Mouse (Mus musculus): ENCODE measurements around the gene Ppm1m. TPM values are rescaled to one million over a fixed set of nuclear protein-coding genes. Genes with fewer than 3 reads are reported as not detected.
"Not testable (repeated sequence)": the region's sequence is repeated elsewhere in the genome, so short reads cannot be mapped to it uniquely, and the experiment has no call there.

Ppm1m gene
- polyA plus RNA-seq, 1 experiment from 2014 or later: 29.0 TPM

DNA sequence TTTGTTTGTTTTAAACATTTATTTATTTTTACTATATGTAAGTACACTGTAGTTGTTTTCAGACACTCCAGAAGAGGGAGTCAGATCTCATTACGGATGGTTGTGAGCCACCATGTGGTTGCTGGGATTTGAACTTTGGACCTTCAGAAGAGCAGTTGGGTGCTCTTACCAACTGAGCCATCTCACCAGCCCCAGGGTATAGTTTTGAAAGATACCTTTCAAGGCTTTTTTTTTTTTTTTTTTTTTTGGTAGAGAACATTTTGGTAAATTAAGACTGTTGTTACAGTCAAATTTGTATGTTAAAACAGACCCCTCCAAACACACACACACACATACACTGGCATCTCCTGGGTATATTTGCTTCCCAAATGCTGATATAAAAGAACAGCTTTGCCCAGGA, 30.5 kb downstream of the Ppm1m start:
- not testable (repeated sequence) for ATAC-seq (ENCODE audit: extremely low read depth, insufficient number of reproducible peaks, low FRiP score, low TSS enrichment); H3K9me3 ChIP-seq; H3K27ac ChIP-seq (replicated peaks); H3K9ac ChIP-seq; H3K27me3 ChIP-seq (replicated peaks); H3K36me3 ChIP-seq; H3K4me3 ChIP-seq; H3K4me2 ChIP-seq
- H3K4me1 ChIP-seq: peaks cover 23% of the 10 kb centered on the region
- WGBS: 56% methylated on average over 1 of the region's 1 CpGs

DNA sequence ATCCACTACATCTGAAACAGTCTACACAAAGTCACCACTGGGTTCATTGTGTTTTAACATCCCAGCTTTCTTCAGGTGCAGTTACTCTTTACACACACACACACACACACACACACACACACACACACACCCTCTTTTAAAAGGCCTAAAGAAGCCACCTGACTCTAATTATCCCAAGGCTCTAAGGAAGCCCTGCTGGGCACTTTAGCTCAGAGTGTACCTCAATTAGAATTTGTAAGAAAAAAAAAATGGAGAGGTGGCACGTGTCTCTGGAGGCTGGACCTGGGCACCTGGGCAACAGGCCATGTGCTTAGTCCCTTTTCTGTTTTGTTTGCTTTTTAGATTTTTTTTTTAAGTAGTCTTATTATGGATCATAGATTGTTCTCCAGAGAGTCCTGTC, 31.8 kb downstream of the Ppm1m start:
- H3K9me3 ChIP-seq: no peaks in the 10 kb centered on the region
- no peak overlapping the region for H3K4me3 ChIP-seq
- H3K9ac ChIP-seq: no peak overlapping the region
- H3K27ac ChIP-seq (replicated peaks): no peak overlapping the region
- no peak for ATAC-seq (ENCODE audit: extremely low read depth, insufficient number of reproducible peaks, low FRiP score, low TSS enrichment)
- no peak overlapping the region for H3K4me2 ChIP-seq
- H3K4me1 ChIP-seq: peaks cover 11% of the 10 kb centered on the region
- 69% methylated on average over 1 of the region's 1 CpGs for WGBS
- H3K36me3 ChIP-seq: no peaks in the 10 kb centered on the region
- no peaks in the 10 kb centered on the region; the same call in 1 of the 2 replicates for H3K27me3 ChIP-seq (replicated peaks)

DNA sequence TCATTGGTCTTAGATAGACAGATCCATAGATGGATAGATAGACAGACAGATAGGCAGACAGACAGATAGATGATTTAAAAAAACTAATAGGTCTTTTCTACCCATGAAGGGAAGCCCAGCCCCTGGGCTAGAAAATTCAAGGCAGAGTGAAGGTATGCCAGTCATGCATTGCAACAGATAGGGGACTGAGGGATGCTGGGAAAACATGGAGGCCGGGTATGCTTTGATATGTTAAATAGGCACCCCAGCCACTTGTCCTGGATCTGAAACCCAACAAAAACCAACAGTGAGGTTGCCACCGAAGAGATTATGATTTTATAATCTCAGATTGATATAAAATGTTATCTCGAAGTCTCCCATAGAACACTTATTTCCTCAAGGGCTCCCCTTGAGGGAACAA, 32.3 kb downstream of the Ppm1m start:
- no peak overlapping the region for H3K27ac ChIP-seq (replicated peaks)

DNA sequence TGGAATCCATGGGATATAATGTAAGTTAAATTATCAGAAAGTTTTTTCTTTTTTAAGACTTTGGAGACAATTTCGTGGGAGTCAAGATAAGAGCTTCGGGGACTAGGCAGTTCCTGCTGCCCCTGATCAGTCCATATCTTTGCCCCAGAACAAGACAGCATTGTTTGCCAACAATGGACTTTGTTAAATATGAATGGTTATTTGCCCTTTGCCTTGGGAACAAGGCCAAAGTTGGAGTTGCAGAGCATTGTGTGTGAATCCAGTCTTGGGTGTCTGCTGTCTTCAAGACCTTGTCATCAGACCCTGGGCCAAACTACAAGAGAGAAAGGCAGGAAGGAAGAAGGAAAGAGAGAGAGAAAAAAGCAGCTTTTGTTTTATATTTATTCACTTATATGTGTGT, 32.8 kb downstream of the Ppm1m start:
- H3K36me3 ChIP-seq: no peaks in the 10 kb centered on the region
- H3K4me1 ChIP-seq: peaks cover 8% of the 10 kb centered on the region
- no peak overlapping the region for H3K4me3 ChIP-seq
- WGBS: 56% methylated on average over 2 of the region's 2 CpGs
- peaks cover 9% of the 10 kb centered on the region for H3K27me3 ChIP-seq (replicated peaks)
- H3K9ac ChIP-seq: no peak overlapping the region
- no peak overlapping the region for H3K27ac ChIP-seq (replicated peaks)
- H3K4me2 ChIP-seq: no peak overlapping the region
- H3K9me3 ChIP-seq: no peaks in the 10 kb centered on the region
- ATAC-seq (ENCODE audit: extremely low read depth, insufficient number of reproducible peaks, low FRiP score, low TSS enrichment): no peak

More for the DNA sequence above, 32.3 kb downstream of the Ppm1m start:
- WGBS: 70% methylated on average over 3 of the region's 3 CpGs
- Histone ChIP-seq H3K36me3 (no peaks in the 10 kb centered on the region), H3K4me2 (no peak overlapping the region), H3K27me3 (replicated peaks) (peaks cover 4% of the 10 kb centered on the region), H3K9ac (no peak overlapping the region), H3K9me3 (no peaks in the 10 kb centered on the region), H3K4me3 (no peak overlapping the region), H3K4me1 (peaks cover 8% of the 10 kb centered on the region)
- ATAC-seq (ENCODE audit: extremely low read depth, insufficient number of reproducible peaks, low FRiP score, low TSS enrichment): no peak

DNA sequence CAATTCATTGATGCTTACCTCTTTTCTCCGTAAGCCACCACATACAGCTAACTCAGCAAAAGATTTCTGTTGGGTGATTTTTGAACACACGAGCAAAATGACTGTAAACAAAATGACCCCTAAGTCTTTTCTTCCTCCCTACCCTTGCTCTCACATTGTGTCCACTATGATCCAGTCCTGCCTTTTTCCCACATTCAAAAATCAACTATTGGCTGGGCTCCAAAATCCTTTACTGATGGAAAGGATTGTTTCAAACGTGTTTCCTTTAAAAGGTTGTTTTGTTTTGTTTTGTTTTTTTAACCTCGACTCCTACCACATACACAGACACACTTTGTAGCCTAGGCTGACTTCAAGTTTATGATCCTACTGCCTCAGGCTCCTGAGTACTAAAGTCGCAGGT, 39.1 kb downstream of the Ppm1m start:
- Histone ChIP-seq H3K4me3 (peak overlapping the region; percentile 64), H3K4me2 (peak overlapping the region; percentile 73), H3K4me1 (peaks cover 5% of the 10 kb centered on the region), H3K27me3 (replicated peaks) (peaks cover 26% of the 10 kb centered on the region), H3K9ac (peak overlapping the region; percentile 82), H3K36me3 (no peaks in the 10 kb centered on the region), H3K27ac (replicated peaks) (peak overlapping the region; percentile 90; the same call in 1 of the 2 replicates), H3K9me3 (no peaks in the 10 kb centered on the region)
- ATAC-seq (ENCODE audit: extremely low read depth, insufficient number of reproducible peaks, low FRiP score, low TSS enrichment): no peak
- 40% methylated on average over 5 of the region's 5 CpGs for WGBS

DNA sequence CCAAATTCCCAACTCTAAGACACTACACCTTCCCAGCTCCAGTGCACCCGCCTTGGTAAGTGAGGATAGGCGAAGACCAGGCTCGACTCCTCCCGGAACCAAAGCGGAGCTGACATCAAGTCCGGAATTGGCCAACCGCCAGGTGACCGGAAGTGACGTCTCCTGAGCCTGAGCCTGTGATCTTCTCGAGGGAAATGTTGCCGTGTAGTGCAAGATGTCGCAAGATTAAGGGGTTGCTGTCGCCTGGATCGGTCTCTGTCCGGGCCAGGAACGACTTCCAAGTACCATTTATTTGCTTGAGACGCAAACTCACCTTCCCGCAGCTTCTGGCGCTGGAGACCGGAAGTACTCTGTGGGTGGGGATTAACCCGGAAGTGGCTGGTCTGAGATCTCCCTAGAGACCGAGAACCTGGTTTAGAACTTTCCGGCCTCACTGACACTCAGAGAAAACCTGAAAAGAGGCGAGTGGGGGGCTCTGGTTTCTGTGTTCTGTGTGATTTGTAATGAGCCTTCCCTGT, 39.7 kb downstream of the Ppm1m start:
- whole genome bisulfite sequencing: 4% methylated on average over 24 of the region's 24 CpGs
- Histone ChIP-seq H3K4me3 (peak overlapping the region; percentile 64), H3K27ac (replicated peaks) (peak overlapping the region; percentile 90), H3K4me1 (peaks cover 5% of the 10 kb centered on the region), H3K4me2 (peak overlapping the region; percentile 73), H3K9me3 (no peaks in the 10 kb centered on the region), H3K27me3 (replicated peaks) (peaks cover 26% of the 10 kb centered on the region), H3K9ac (peak overlapping the region; percentile 82), H3K36me3 (no peaks in the 10 kb centered on the region)
- ATAC-seq (ENCODE audit: extremely low read depth, insufficient number of reproducible peaks, low FRiP score, low TSS enrichment): peak; percentile 67

DNA sequence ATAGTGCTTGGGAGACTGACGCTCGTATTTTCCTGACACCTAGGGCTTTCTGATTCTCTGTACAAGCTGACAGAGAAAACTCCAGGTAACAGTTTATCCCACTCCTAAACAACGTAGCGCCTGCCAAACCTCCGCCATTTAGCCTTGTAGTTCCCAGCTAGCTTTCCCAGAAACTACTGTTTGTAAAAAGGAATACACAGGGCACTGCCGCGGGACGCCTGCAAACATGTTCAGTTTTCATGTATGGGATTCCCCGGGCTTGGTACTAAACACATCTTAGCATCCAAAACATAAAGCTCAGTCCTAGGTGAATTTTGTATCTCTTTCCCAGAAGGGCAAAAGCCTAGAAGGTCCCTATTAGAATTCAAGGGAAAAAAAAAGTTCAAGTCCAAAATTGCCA, 40.3 kb downstream of the Ppm1m start:
- Histone ChIP-seq H3K4me2 (peak overlapping the region; percentile 73), H3K9me3 (no peaks in the 10 kb centered on the region), H3K36me3 (no peaks in the 10 kb centered on the region), H3K4me3 (peak overlapping the region; percentile 64), H3K9ac (no peak overlapping the region), H3K27me3 (replicated peaks) (peaks cover 26% of the 10 kb centered on the region), H3K4me1 (peaks cover 5% of the 10 kb centered on the region), H3K27ac (replicated peaks) (no peak overlapping the region)
- no peak for ATAC-seq (ENCODE audit: extremely low read depth, insufficient number of reproducible peaks, low FRiP score, low TSS enrichment)
- 82% methylated on average over 9 of the region's 9 CpGs for WGBS

DNA sequence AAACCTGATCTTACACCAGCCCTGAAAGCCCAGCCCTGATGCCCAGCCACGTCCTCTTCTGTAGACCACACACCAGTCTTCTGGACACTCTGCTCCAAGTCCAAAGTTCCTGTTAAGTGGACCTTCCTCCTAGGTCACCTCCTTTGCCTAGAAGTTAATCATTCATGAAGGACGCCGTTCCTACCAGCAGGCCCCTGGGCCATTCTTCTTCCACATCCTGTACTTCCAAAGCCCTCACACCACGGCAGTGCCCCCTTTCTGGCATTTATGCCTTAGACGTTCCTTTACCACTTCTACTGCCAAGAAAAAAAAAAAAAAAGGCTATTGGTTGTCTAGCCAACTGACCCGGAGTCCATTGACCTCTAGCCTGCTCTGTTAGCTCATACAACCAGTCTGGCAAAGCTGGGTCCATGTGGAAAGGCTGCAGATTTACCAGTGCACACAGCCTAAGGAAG, 41.5 kb downstream of the Ppm1m start, which contains the start of gene Glyctk:
Gene Glyctk (minus strand): TSS at position 102 of the 455 bp plus-strand sequence.
- no peak for ATAC-seq (ENCODE audit: extremely low read depth, insufficient number of reproducible peaks, low FRiP score, low TSS enrichment)
- Histone ChIP-seq H3K9ac (no peak within 1 kb of the TSS), H3K36me3 (no peaks in the 10 kb centered on the region), H3K27ac (replicated peaks) (no peak within 1 kb of the TSS), H3K9me3 (no peaks in the 10 kb centered on the region), H3K4me3 (no peak within 1 kb of the TSS), H3K4me1 (peaks cover 5% of the 10 kb centered on the region), H3K4me2 (no peak within 1 kb of the TSS), H3K27me3 (replicated peaks) (peaks cover 26% of the 10 kb centered on the region)
- 75% methylated on average over 6 of the region's 6 CpGs for WGBS

DNA sequence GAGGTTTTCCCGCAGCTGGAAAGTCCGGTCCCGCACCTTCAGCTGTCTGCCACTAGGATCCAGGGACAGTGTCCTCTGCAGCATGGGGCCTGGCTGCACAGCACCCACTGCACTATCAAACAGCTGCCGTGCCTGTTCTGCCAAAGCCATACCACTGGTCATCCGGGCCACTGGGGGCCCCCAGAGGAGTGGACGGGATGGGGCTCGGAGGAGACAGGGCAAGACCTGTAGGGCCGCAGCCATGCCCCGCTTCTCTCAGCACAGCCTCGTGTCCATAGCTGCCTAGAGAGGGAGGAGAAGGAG, 42.0 kb downstream of the Ppm1m start:
- Histone ChIP-seq H3K4me3 (no peak overlapping the region), H3K27ac (replicated peaks) (no peak overlapping the region), H3K4me1 (peaks cover 5% of the 10 kb centered on the region), H3K36me3 (no peaks in the 10 kb centered on the region), H3K4me2 (no peak overlapping the region), H3K9me3 (no peaks in the 10 kb centered on the region), H3K27me3 (replicated peaks) (peaks cover 29% of the 10 kb centered on the region), H3K9ac (no peak overlapping the region)
- WGBS: 82% methylated on average over 10 of the region's 10 CpGs
- ATAC-seq (ENCODE audit: extremely low read depth, insufficient number of reproducible peaks, low FRiP score, low TSS enrichment): no peak

DNA sequence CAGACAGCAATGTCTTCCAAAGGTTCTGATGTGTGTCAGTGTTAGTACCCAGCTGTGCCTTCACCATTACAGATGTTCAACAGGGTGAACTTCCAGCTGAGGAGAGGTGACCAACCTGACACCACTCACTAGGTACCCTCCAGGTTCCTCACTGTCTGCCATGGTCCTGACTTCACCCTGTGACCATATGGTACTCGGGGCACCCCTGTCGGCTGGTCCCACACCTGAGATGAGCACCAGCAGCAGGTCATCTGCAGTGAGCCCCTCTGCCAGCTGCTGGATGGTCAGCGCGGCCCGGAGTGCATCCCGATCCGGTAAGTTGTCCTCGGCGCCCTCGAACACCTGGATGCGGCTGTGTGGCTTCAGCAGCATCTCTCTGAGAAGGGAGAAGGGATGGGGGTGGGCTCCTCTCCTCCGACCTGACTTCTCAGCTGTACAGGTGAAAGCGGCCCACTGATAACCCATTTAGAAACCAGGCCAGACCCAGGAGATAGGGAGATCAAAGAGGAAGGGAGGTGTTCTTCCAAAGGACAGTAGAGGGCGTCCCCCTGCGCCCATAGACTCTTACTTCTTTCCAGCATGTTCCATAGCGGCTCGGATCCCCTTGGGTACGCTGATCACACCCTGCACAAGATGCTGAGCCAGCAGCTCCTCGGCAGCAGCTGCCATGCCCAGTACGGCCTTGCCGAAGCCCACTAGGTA, 42.5 kb downstream of the Ppm1m start:
- Histone ChIP-seq H3K27ac (replicated peaks) (no peak overlapping the region), H3K9ac (no peak overlapping the region), H3K4me2 (no peak overlapping the region), H3K27me3 (replicated peaks) (peaks cover 29% of the 10 kb centered on the region), H3K9me3 (no peaks in the 10 kb centered on the region), H3K4me1 (peaks cover 5% of the 10 kb centered on the region), H3K4me3 (no peak overlapping the region), H3K36me3 (no peaks in the 10 kb centered on the region)
- no peak for ATAC-seq (ENCODE audit: extremely low read depth, insufficient number of reproducible peaks, low FRiP score, low TSS enrichment)
- 79% methylated on average over 21 of the region's 21 CpGs for WGBS

DNA sequence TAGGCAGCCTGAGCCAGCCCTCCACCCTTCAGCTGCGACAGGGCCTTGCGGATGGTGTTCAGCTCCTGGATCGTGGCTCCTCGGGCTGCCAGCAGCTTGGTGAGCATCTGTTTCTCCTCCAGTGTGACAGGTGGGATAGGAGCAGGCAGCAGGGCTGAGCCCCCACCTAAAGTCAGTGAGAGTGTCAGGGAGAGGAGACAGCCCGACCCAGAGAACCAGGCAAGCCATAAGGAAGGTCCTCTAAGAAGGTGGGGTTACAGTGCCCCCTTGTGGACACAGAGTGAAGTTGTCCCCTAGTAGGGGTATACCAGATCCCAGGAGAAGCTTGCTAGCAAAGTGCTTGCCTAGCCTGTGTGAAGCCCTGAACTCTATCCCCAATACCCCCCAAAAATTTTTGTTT, 43.1 kb downstream of the Ppm1m start:
- WGBS: 56% methylated on average over 5 of the region's 5 CpGs

DNA sequence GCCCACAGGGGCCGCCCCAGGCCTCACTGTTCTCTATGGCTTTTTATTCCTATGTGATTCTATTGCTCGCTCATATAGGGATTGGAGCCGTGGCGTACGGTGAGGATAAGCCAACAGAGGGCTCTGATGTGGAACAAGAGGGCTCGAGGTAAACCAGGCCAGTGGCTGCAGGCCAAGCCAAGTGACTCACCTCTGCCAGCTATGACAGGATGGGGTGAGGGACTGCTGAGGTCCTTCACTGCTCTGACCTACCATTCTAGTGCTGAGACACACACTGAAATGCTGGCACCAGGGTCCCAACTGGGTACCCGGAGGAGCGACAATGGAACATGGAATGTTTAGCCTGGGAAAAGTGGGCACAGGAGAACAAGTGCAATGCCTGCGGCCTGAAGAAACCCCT, 45.4 kb downstream of the Ppm1m start:
- no peak overlapping the region for H3K4me2 ChIP-seq
- H3K4me3 ChIP-seq: no peak overlapping the region
- ATAC-seq (ENCODE audit: extremely low read depth, insufficient number of reproducible peaks, low FRiP score, low TSS enrichment): no peak
- H3K36me3 ChIP-seq: no peaks in the 10 kb centered on the region
- peaks cover 51% of the 10 kb centered on the region for H3K27me3 ChIP-seq (replicated peaks)
- no peaks in the 10 kb centered on the region for H3K9me3 ChIP-seq
- H3K27ac ChIP-seq (replicated peaks): no peak overlapping the region
- 78% methylated on average over 9 of the region's 9 CpGs for WGBS
- no peak overlapping the region for H3K9ac ChIP-seq
- peaks cover 2% of the 10 kb centered on the region; the same call in 1 of the 2 replicates for H3K4me1 ChIP-seq

More for the DNA sequence above, 43.1 kb downstream of the Ppm1m start:
- H3K4me3 ChIP-seq: no peak overlapping the region
- H3K4me1 ChIP-seq: peaks cover 5% of the 10 kb centered on the region
- H3K27me3 ChIP-seq (replicated peaks): peaks cover 27% of the 10 kb centered on the region
- H3K36me3 ChIP-seq: no peaks in the 10 kb centered on the region
- H3K9ac ChIP-seq: no peak overlapping the region
- no peak overlapping the region for H3K27ac ChIP-seq (replicated peaks)
- H3K9me3 ChIP-seq: no peaks in the 10 kb centered on the region
- no peak overlapping the region for H3K4me2 ChIP-seq
- ATAC-seq (ENCODE audit: extremely low read depth, insufficient number of reproducible peaks, low FRiP score, low TSS enrichment): no peak
